Mouse (Mus musculus) cerebellum, adult 11 months (tissue): Measurements from ENCODE around the gene Lekr1.

Experiments used
- DNase-seq: peaks from one replicate; pipeline ENCODE4 v3.0.0; 2022

Gene Lekr1

GRCm38 (mm10) chr3:65656902-65657660 lies 8.9 kb upstream of the Lekr1 start:
- DNase-seq, result no peak

- DNase-seq, result no peak
Measured at GRCm38 (mm10) chr3:65658081-65658612, 7.9 kb upstream of the Lekr1 start.

- peak; percentile 42 for DNase-seq
Measured at GRCm38 (mm10) chr3:65658721-65659619, 7.1 kb upstream of the Lekr1 start.

- no peak for DNase-seq
Measured at GRCm38 (mm10) chr3:65659620-65659932, 6.5 kb upstream of the Lekr1 start.

- no peak for DNase-seq
Measured at GRCm38 (mm10) chr3:65660336-65660735, 5.7 kb upstream of the Lekr1 start.

- no peak for DNase-seq
Measured at GRCm38 (mm10) chr3:65661731-65662130, 4.3 kb upstream of the Lekr1 start.

GRCm38 (mm10) chr3:65663176-65663575 lies 2.9 kb upstream of the Lekr1 start:
- no peak for DNase-seq

GRCm38 (mm10) chr3:65670216-65670615 lies 4.2 kb downstream of the Lekr1 start:
- DNase-seq, result no peak

- DNase-seq, result no peak
Measured at GRCm38 (mm10) chr3:65673725-65674124, 7.7 kb downstream of the Lekr1 start.

- no peak for DNase-seq
Measured at GRCm38 (mm10) chr3:65680612-65681011, 14.6 kb downstream of the Lekr1 start.

GRCm38 (mm10) chr3:65689705-65690104 lies 23.7 kb downstream of the Lekr1 start:
- no peak for DNase-seq

GRCm38 (mm10) chr3:65690850-65691249 lies 24.8 kb downstream of the Lekr1 start:
- DNase-seq, result no peak

- DNase-seq, result no peak
Measured at GRCm38 (mm10) chr3:65699704-65700103, 33.7 kb downstream of the Lekr1 start.

GRCm38 (mm10) chr3:65714372-65714771 lies 48.3 kb downstream of the Lekr1 start:
- no peak for DNase-seq

GRCm38 (mm10) chr3:65717406-65717805 lies 51.4 kb downstream of the Lekr1 start:
- no peak for DNase-seq

GRCm38 (mm10) chr3:65722897-65723296 lies 56.9 kb downstream of the Lekr1 start:
- DNase-seq, result no peak

- DNase-seq, result no peak
Measured at GRCm38 (mm10) chr3:65723664-65724063, 57.6 kb downstream of the Lekr1 start.

- DNase-seq, result no peak
Measured at GRCm38 (mm10) chr3:65737816-65738215, 71.8 kb downstream of the Lekr1 start.

GRCm38 (mm10) chr3:65744936-65745335 lies 78.9 kb downstream of the Lekr1 start:
- no peak for DNase-seq

GRCm38 (mm10) chr3:65764511-65765508 lies 98.8 kb downstream of the Lekr1 start:
- DNase-seq, result no peak

- DNase-seq, result no peak
Measured at GRCm38 (mm10) chr3:65766387-65766786, 100.4 kb downstream of the Lekr1 start.

GRCm38 (mm10) chr3:65767202-65767862 lies 101.3 kb downstream of the Lekr1 start:
- no peak for DNase-seq
